Mouse (Mus musculus): Measurements from ENCODE around the gene Prss54. TPM values are rescaled to one million over a fixed set of nuclear protein-coding genes. Genes with fewer than 3 reads are reported as not detected.

Prss54 gene
- polyA plus RNA-seq (2014; fragmentation: Illumina TruSeq; extraction: RNeasy Lipid Tissue Mini Kit (QIAGEN cat#74804); ENCODE audit: low read depth, low replicate concordance): not detected

GRCm38 (mm10) chr8:95576240-95576639 lies at the start of gene Prss54:
Gene Prss54, minus strand, starts transcription at chr8:95576340.

GRCm38 (mm10) chr8:95533584-95534387 lies 42.4 kb downstream of the Prss54 start, which contains the start of gene Ccdc113:
Gene Ccdc113, plus strand, starts transcription at chr8:95534085.

Other genes starting within 250 kb of the Prss54 start
- gene Zfp319, start 244.4 kb downstream of the Prss54 start, polyA plus RNA-seq (2014; fragmentation: Illumina TruSeq; extraction: RNeasy Lipid Tissue Mini Kit (QIAGEN cat#74804); ENCODE audit: low read depth, low replicate concordance): 0.69 TPM
- gene Usb1, start 244.1 kb downstream of the Prss54 start, polyA plus RNA-seq (2014; fragmentation: Illumina TruSeq; extraction: RNeasy Lipid Tissue Mini Kit (QIAGEN cat#74804); ENCODE audit: low read depth, low replicate concordance): 2.1 TPM
- gene Mmp15, start 224.1 kb downstream of the Prss54 start, polyA plus RNA-seq (2014; fragmentation: Illumina TruSeq; extraction: RNeasy Lipid Tissue Mini Kit (QIAGEN cat#74804); ENCODE audit: low read depth, low replicate concordance): 0.79 TPM
- gene Cfap20, start 141.5 kb downstream of the Prss54 start, polyA plus RNA-seq (2014; fragmentation: Illumina TruSeq; extraction: RNeasy Lipid Tissue Mini Kit (QIAGEN cat#74804); ENCODE audit: low read depth, low replicate concordance): 31.0 TPM
- 70.5 TPM for gene Csnk2a2, start 86.3 kb downstream of the Prss54 start, polyA plus RNA-seq (2014; fragmentation: Illumina TruSeq; extraction: RNeasy Lipid Tissue Mini Kit (QIAGEN cat#74804); ENCODE audit: low read depth, low replicate concordance)
- gene Ccdc113, start 42.3 kb downstream of the Prss54 start, polyA plus RNA-seq (2014; fragmentation: Illumina TruSeq; extraction: RNeasy Lipid Tissue Mini Kit (QIAGEN cat#74804); ENCODE audit: low read depth, low replicate concordance): not detected
- 0.74 TPM for gene Gins3, start 57.1 kb upstream of the Prss54 start, polyA plus RNA-seq (2014; fragmentation: Illumina TruSeq; extraction: RNeasy Lipid Tissue Mini Kit (QIAGEN cat#74804); ENCODE audit: low read depth, low replicate concordance)
- not detected for gene Ndrg4, start 100.6 kb upstream of the Prss54 start, polyA plus RNA-seq (2014; fragmentation: Illumina TruSeq; extraction: RNeasy Lipid Tissue Mini Kit (QIAGEN cat#74804); ENCODE audit: low read depth, low replicate concordance)
- gene Setd6, start 139.5 kb upstream of the Prss54 start, polyA plus RNA-seq (2014; fragmentation: Illumina TruSeq; extraction: RNeasy Lipid Tissue Mini Kit (QIAGEN cat#74804); ENCODE audit: low read depth, low replicate concordance): 15.6 TPM
- gene Cnot1, start 231.1 kb upstream of the Prss54 start, polyA plus RNA-seq (2014; fragmentation: Illumina TruSeq; extraction: RNeasy Lipid Tissue Mini Kit (QIAGEN cat#74804); ENCODE audit: low read depth, low replicate concordance): 84.5 TPM
- 1.8 TPM for gene Sap18b, start 249.0 kb upstream of the Prss54 start, polyA plus RNA-seq (2014; fragmentation: Illumina TruSeq; extraction: RNeasy Lipid Tissue Mini Kit (QIAGEN cat#74804); ENCODE audit: low read depth, low replicate concordance)